Mouse (Mus musculus): ENCODE data around the gene Smarcc1.
A peak's percentile ranks its signal among the peaks of the same experiment; 100 is the strongest.
"Not testable (repeated sequence)": the region's sequence is repeated elsewhere in the genome, so short reads cannot be mapped to it uniquely, and the experiment has no call there.

Smarcc1 gene

GRCm38 (mm10) chr9:110131525-110132197 lies 14.2 kb downstream of the Smarcc1 start:
- DNase-seq (ENCODE audit: low spot score), result peak; percentile 100

GRCm38 (mm10) chr9:110132201-110132605 lies 14.7 kb downstream of the Smarcc1 start:
- no peak for DNase-seq (ENCODE audit: low spot score)

- no peak for DNase-seq (ENCODE audit: low spot score)
These were observed 15.4 kb downstream of the Smarcc1 start for GRCm38 (mm10) chr9:110132921-110133320.

GRCm38 (mm10) chr9:110134176-110134575 lies 16.7 kb downstream of the Smarcc1 start:
- DNase-seq (ENCODE audit: low spot score), result no peak

GRCm38 (mm10) chr9:110139119-110139518 lies 21.6 kb downstream of the Smarcc1 start:
- DNase-seq (ENCODE audit: low spot score), result no peak

GRCm38 (mm10) chr9:110142097-110142496 lies 24.6 kb downstream of the Smarcc1 start:
- no peak for DNase-seq (ENCODE audit: low spot score)

GRCm38 (mm10) chr9:110148598-110148997 lies 31.1 kb downstream of the Smarcc1 start:
- DNase-seq (ENCODE audit: low spot score), result no peak

GRCm38 (mm10) chr9:110159036-110159435 lies 41.5 kb downstream of the Smarcc1 start:
- DNase-seq (ENCODE audit: low spot score), result peak; percentile 19

- not testable (repeated sequence) for DNase-seq (ENCODE audit: low spot score)
These were observed 43.0 kb downstream of the Smarcc1 start for GRCm38 (mm10) chr9:110160486-110160885.

GRCm38 (mm10) chr9:110162441-110162840 lies 44.9 kb downstream of the Smarcc1 start:
- DNase-seq (ENCODE audit: low spot score), result no peak

GRCm38 (mm10) chr9:110163071-110163470 lies 45.6 kb downstream of the Smarcc1 start:
- DNase-seq (ENCODE audit: low spot score), result no peak

- no peak for DNase-seq (ENCODE audit: low spot score)
These were observed 53.4 kb downstream of the Smarcc1 start for GRCm38 (mm10) chr9:110170858-110171257.

- no peak for DNase-seq (ENCODE audit: low spot score)
These were observed 82.4 kb downstream of the Smarcc1 start for GRCm38 (mm10) chr9:110199870-110200269.

GRCm38 (mm10) chr9:110205526-110206404 lies 88.3 kb downstream of the Smarcc1 start:
- DNase-seq (ENCODE audit: low spot score), result no peak

GRCm38 (mm10) chr9:110206437-110206836 lies 88.9 kb downstream of the Smarcc1 start:
- DNase-seq (ENCODE audit: low spot score), result no peak

GRCm38 (mm10) chr9:110208265-110208664 lies 90.8 kb downstream of the Smarcc1 start:
- no peak for DNase-seq (ENCODE audit: low spot score)

- no peak for DNase-seq (ENCODE audit: low spot score)
These were observed 91.5 kb downstream of the Smarcc1 start for GRCm38 (mm10) chr9:110208967-110209366.

GRCm38 (mm10) chr9:110224273-110224672 lies 106.8 kb downstream of the Smarcc1 start:
- no peak for DNase-seq (ENCODE audit: low spot score)

GRCm38 (mm10) chr9:110226191-110226590 lies 108.7 kb downstream of the Smarcc1 start:
- no peak for DNase-seq (ENCODE audit: low spot score)

GRCm38 (mm10) chr9:110228671-110229070 lies 111.2 kb downstream of the Smarcc1 start:
- no peak for DNase-seq (ENCODE audit: low spot score)

GRCm38 (mm10) chr9:110229112-110229511 lies 111.6 kb downstream of the Smarcc1 start:
- no peak for DNase-seq (ENCODE audit: low spot score)

GRCm38 (mm10) chr9:110229566-110230248 lies 112.2 kb downstream of the Smarcc1 start:
- no peak for DNase-seq (ENCODE audit: low spot score)

Data from testis, postnatal 14 days (tissue).